Mouse (Mus musculus) stomach, postnatal 0 days (tissue): ENCODE data around the gene Snx27.

Source experiments
- CTCF ChIP-seq: IDR thresholded peaks from 2 replicates; pipeline ENCODE4 v1.5.1; 2016; ENCODE audit warnings: antibody characterized with exemption, low read depth, mild to moderate bottlenecking, moderate library complexity
- EP300 ChIP-seq: optimal IDR thresholded peaks from 2 replicates; pipeline ENCODE3; 2016; ENCODE audit warnings: antibody characterized with exemption

GRCm38 (mm10) chr3:94582944-94583343, 428 bp upstream of the Snx27 start:
- TF ChIP-seq CTCF (no peak), EP300 (no peak)
